Mouse (Mus musculus): ENCODE results near the gene Vmn1r37.
"Not testable (repeated sequence)": the region's sequence is repeated elsewhere in the genome, so short reads cannot be mapped to it uniquely, and the experiment has no call there.

Gene Vmn1r37

GRCm38 (mm10) chr6:66729082-66729481 lies at the start of gene Vmn1r37:
Gene Vmn1r37 (plus strand): TSS chr6:66729382.
- DNase-seq (ENCODE audit: low spot score in 2 of 2), result not testable (repeated sequence)

GRCm38 (mm10) chr6:66685806-66686205 lies 43.4 kb upstream of the Vmn1r37 start, which contains the start of gene Vmn1r35:
Gene Vmn1r35 (minus strand): TSS chr6:66685906.
- DNase-seq (ENCODE audit: low spot score in 2 of 2), result no peak

- DNase-seq (ENCODE audit: low spot score in 2 of 2), result no peak
Measured at GRCm38 (mm10) chr6:66708901-66709300, 20.3 kb upstream of the Vmn1r37 start.

GRCm38 (mm10) chr6:66713854-66714253 lies 15.3 kb upstream of the Vmn1r37 start:
- DNase-seq (ENCODE audit: low spot score in 2 of 2), result no peak

GRCm38 (mm10) chr6:66719068-66719467 lies 10.1 kb upstream of the Vmn1r37 start, which contains the start of gene Vmn1r36:
Gene Vmn1r36 (minus strand): TSS chr6:66719168.
- not testable (repeated sequence) for DNase-seq (ENCODE audit: low spot score in 2 of 2)

GRCm38 (mm10) chr6:66782527-66782926 lies 53.3 kb downstream of the Vmn1r37 start, which contains the start of gene Vmn1r38:
Gene Vmn1r38 (minus strand): TSS chr6:66782627.
- not testable (repeated sequence) for DNase-seq (ENCODE audit: low spot score in 2 of 2)
